Mouse (Mus musculus) naive thymus-derived CD4-positive, alpha-beta T cell, adult 2 months (primary cell): ENCODE measurements around the gene Optn.

ENCODE experiments used
- DNase-seq: peaks from one replicate; pipeline ENCODE4 v3.0.0-alpha.2; 2011; ENCODE audit warnings: low read depth

Gene Optn

GRCm38 (mm10) chr2:4986798-4987197 is 77.1 kb downstream of the Optn start:
- DNase-seq = no peak

DNA sequence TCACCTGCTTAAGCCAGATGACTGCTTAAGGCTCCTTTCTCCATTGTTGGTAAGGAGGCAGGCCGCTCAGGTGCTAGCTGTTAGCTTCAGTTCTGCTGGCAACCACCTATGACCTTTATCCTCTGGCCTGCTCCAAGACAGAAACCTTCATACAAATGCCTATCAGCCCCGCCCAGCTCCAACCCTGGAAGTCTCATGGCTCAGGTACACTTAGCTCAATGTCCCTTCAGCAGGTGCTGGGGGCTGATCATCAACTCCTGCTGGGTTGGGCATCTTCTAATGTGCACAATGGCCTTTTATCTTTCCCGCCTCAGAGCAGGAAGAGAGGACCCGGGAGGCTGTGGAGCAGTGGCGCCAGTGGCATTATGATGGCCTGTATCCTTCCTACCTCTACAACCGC is 78.9 kb downstream of the Optn start:
- no peak for DNase-seq

GRCm38 (mm10) chr2:4983987-4984386 is 79.9 kb downstream of the Optn start:
- no peak for DNase-seq

DNA sequence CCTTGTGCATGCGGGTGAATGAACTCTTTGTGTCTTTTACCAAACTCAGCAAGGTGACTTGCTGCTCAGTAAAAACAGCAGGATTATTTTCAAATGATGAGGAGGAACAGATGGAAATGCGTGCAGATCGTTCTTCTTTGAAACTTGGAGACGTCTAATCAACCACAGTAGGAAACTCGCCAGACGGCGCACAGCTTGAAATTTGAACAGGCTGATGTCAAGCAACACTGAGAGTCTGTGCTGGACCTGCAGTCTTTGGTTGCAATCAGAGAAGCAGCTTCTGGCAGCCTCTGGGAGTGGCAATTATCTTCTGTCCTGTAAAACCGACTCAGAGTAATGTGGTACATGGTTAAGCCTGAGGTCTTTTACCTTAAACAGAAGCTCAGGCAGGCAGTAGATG is 85.8 kb downstream of the Optn start:
- DNase-seq = no peak

GRCm38 (mm10) chr2:4975807-4976206 is 88.0 kb downstream of the Optn start, which contains the start of gene Ucma:
TSS of gene Ucma (plus strand) at chr2:4976122.
- no peak for DNase-seq
